Mouse (Mus musculus): ENCODE results near the gene Crybg3. TPM values are rescaled to one million over a fixed set of nuclear protein-coding genes. Genes with fewer than 3 reads are reported as not detected.
"Not testable (repeated sequence)": the region's sequence is repeated elsewhere in the genome, so short reads cannot be mapped to it uniquely, and the experiment has no call there.

Gene Crybg3
- polyA plus RNA-seq, 1 experiment: 1.0 TPM

DNA sequence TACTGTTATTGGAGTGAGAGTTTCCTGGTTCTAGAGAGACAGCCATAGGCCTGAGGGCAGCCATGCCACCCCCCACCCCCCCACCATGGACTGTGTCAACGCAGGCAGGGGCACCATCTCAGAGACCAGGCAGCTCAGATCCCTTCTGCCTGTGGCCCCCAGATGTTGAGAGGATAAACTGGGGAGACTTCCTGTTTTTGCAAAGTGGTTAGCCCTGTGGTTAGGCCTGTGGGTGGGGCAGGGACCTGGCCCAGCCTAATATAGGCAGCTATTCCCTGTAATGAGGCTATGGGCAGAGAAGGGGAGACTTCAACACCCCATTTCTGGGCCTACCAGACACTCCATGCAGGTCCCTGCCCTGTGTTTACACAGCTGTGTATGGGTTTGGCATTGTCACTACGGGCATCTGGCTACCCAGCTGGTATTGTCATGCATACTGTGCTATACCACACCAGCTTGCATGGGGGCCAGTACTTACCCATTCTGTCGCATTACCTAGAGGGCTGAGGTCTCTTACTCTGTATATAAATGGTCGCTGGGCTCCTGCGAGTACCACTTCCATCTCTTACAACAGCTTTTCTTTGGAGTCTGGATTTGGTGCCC, 141.4 kb downstream of the Crybg3 start:
- peak in 2 of 3 experiments; percentile 27 to 57 for TF ChIP-seq MYOD1 (IDR thresholded peaks at IDR 0.05; ENCODE audit: control insufficient read depth in 1 of 3, insufficient read length in 2 of 3, low read depth in 2 of 3)
- H3K79me2 ChIP-seq (ENCODE audit: control insufficient read depth, insufficient read depth); H3K4me2 ChIP-seq (ENCODE audit: low read depth); H3K27me3 ChIP-seq (ENCODE audit: control insufficient read depth, insufficient read depth, insufficient read length); H3ac ChIP-seq (ENCODE audit: control insufficient read depth, insufficient read length); H3K36me3 ChIP-seq (ENCODE audit: control insufficient read depth, insufficient read depth); H3K4me3 ChIP-seq: not testable (repeated sequence)

DNA sequence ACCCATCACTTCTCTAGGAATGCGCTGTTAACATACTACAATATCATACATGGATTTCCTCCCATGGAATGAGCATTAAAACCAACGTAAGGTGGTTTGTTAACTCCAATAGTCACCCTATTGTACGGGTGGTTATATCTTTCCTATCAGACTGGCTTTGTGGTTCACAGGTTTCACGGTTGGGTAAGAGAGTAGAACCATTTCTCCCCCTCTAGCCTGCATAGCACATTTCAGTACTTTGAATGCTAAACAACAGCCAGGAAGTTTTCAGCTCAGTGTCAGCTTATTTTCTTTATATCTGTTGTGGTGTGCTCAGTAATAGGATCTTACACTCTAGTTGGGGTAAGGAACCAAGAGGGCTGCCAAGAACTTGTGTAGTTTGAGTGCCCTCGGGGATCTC, 149.0 kb downstream of the Crybg3 start:
- Histone ChIP-seq H3ac (ENCODE audit: control insufficient read depth, insufficient read length) (no peak overlapping the region), H3K27me3 (ENCODE audit: control insufficient read depth, insufficient read depth, insufficient read length) (no peaks in the 10 kb centered on the region), H3K36me3 (ENCODE audit: control insufficient read depth, insufficient read depth) (no peaks in the 10 kb centered on the region), H3K4me2 (ENCODE audit: low read depth) (no peak overlapping the region), H3K4me3 (no peak overlapping the region), H3K79me2 (ENCODE audit: control insufficient read depth, insufficient read depth) (no peaks in the 10 kb centered on the region)
- TF ChIP-seq MYOD1 (IDR thresholded peaks at IDR 0.05; ENCODE audit: control insufficient read depth in 1 of 3, insufficient read length in 2 of 3, low read depth in 2 of 3) (no peak), TCF12 (IDR thresholded peaks at IDR 0.05; ENCODE audit: insufficient read depth, poor library complexity, severe bottlenecking) (no peak), CEBPB (IDR thresholded peaks at IDR 0.05; ENCODE audit: insufficient read depth, poor library complexity, severe bottlenecking) (no peak), SRF (IDR thresholded peaks at IDR 0.05; ENCODE audit: control insufficient read depth, insufficient read length, low read depth) (no peak), POLR2AphosphoS2 (IDR thresholded peaks at IDR 0.05; ENCODE audit: insufficient read length, low read depth) (no peak), REST (IDR thresholded peaks at IDR 0.05; ENCODE audit: insufficient read depth, insufficient read length) (no peak)

DNA sequence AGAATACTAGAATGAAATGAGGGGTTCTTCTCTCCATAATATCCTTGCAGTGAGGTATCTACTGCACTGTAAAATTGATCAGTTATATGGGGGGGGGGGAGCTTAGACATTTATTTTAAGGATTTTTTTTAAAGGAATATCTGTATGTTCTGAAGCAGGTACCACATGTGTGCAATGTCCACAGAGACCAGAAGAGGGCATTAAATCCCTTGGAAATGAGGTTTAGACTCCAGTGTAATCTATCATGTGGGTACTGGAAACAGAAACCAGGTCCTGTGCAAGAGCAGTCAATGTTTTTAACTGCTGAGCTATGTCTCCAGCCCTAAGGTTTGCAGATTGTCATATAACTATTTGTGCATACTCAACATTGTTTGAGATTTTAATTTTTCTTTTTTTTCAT, 151.7 kb downstream of the Crybg3 start:
- Histone ChIP-seq H3K79me2 (ENCODE audit: control insufficient read depth, insufficient read depth) (no peaks in the 10 kb centered on the region), H3K4me2 (ENCODE audit: low read depth) (no peak overlapping the region), H3K36me3 (ENCODE audit: control insufficient read depth, insufficient read depth) (no peaks in the 10 kb centered on the region), H3ac (ENCODE audit: control insufficient read depth, insufficient read length) (no peak overlapping the region), H3K27me3 (ENCODE audit: control insufficient read depth, insufficient read depth, insufficient read length) (no peaks in the 10 kb centered on the region), H3K4me3 (no peak overlapping the region)
- TF ChIP-seq USF1 (IDR thresholded peaks at IDR 0.05; ENCODE audit: low read depth) (no peak), MYOD1 (IDR thresholded peaks at IDR 0.05; ENCODE audit: control insufficient read depth in 1 of 3, insufficient read length in 2 of 3, low read depth in 2 of 3) (no peak)

GRCm38 (mm10) chr16:59448181-59448580, 152.6 kb downstream of the Crybg3 start:
- no peaks in the 10 kb centered on the region for H3K79me2 ChIP-seq (ENCODE audit: control insufficient read depth, insufficient read depth)
- H3K4me3 ChIP-seq: no peak overlapping the region
- TF ChIP-seq MYOD1 (IDR thresholded peaks at IDR 0.05; ENCODE audit: control insufficient read depth in 1 of 3, insufficient read length in 2 of 3, low read depth in 2 of 3) (no peak), MYOG (IDR thresholded peaks at IDR 0.05; ENCODE audit: control insufficient read depth in 1 of 3, insufficient read depth in 1 of 3, insufficient read length in 2 of 3, low read depth in 2 of 3) (no peak), E2F4 (IDR thresholded peaks at IDR 0.05; ENCODE audit: insufficient read depth) (no peak), TCF3 (IDR thresholded peaks at IDR 0.05; ENCODE audit: insufficient read length, low read depth) (no peak), USF1 (IDR thresholded peaks at IDR 0.05; ENCODE audit: low read depth) (no peak), SRF (IDR thresholded peaks at IDR 0.05; ENCODE audit: control insufficient read depth, insufficient read length, low read depth) (no peak), POLR2AphosphoS2 (IDR thresholded peaks at IDR 0.05; ENCODE audit: insufficient read length, low read depth) (no peak), TCF12 (IDR thresholded peaks at IDR 0.05; ENCODE audit: insufficient read depth, poor library complexity, severe bottlenecking) (no peak), CEBPB (IDR thresholded peaks at IDR 0.05; ENCODE audit: insufficient read depth, poor library complexity, severe bottlenecking) (no peak), REST (IDR thresholded peaks at IDR 0.05; ENCODE audit: insufficient read depth, insufficient read length) (no peak), MAX (IDR thresholded peaks at IDR 0.05; ENCODE audit: low read depth) (no peak), POLR2A (IDR thresholded peaks at IDR 0.05; ENCODE audit: insufficient read length, low read depth) (no peak)
- H3K36me3 ChIP-seq (ENCODE audit: control insufficient read depth, insufficient read depth): no peaks in the 10 kb centered on the region
- H3K4me2 ChIP-seq (ENCODE audit: low read depth): no peak overlapping the region
- H3K27me3 ChIP-seq (ENCODE audit: control insufficient read depth, insufficient read depth, insufficient read length): no peaks in the 10 kb centered on the region
- H3ac ChIP-seq (ENCODE audit: control insufficient read depth, insufficient read length): no peak overlapping the region

DNA sequence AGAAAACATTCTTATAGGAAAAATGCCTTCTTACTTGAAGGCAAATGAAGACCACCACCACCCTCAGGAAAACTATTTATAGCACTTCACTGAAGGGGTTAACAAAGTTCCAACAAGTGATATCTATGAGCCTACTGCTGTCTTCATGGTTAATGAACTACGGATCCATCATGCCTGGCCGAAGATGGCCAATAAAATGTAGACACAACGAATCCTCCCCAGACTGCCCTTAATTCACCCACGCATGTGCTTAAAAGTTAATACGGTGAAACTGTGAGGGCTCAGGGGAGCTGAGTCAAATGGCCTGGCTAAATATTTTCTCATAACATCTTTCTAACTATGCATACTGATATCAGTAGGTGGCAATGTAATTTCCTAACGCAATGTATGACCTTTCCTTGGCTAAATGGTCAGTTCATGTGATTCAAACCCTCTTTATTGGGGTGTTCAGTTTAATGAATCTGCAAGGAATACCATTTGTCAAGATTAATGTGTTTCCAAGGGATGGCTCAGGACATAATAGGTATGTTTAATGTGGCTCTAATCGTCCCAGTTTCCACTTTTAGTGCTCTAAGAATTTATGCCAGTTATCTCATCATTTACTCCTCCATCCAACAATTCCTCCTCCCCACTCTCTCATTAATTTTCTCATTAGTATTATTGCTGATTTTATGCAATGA, 155.8 kb downstream of the Crybg3 start:
- TF ChIP-seq MYOG (IDR thresholded peaks at IDR 0.05; ENCODE audit: control insufficient read depth in 1 of 3, insufficient read depth in 1 of 3, insufficient read length in 2 of 3, low read depth in 2 of 3) (no peak), MYOD1 (IDR thresholded peaks at IDR 0.05; ENCODE audit: control insufficient read depth in 1 of 3, insufficient read length in 2 of 3, low read depth in 2 of 3) (no peak), POLR2AphosphoS2 (IDR thresholded peaks at IDR 0.05; ENCODE audit: insufficient read length, low read depth) (no peak)
- H3K27me3 ChIP-seq (ENCODE audit: control insufficient read depth, insufficient read depth, insufficient read length): no peaks in the 10 kb centered on the region
- H3K36me3 ChIP-seq (ENCODE audit: control insufficient read depth, insufficient read depth): no peaks in the 10 kb centered on the region
- H3K4me3 ChIP-seq: no peak overlapping the region
- no peak overlapping the region for H3ac ChIP-seq (ENCODE audit: control insufficient read depth, insufficient read length)
- no peaks in the 10 kb centered on the region for H3K79me2 ChIP-seq (ENCODE audit: control insufficient read depth, insufficient read depth)
- no peak overlapping the region for H3K4me2 ChIP-seq (ENCODE audit: low read depth)

Other genes with a start within 250 kb of the Crybg3 start
- gene Olfr209, start 237.0 kb downstream of the Crybg3 start, polyA plus RNA-seq (2012; fragmentation: generic; extraction: Trizol): not detected
- gene Gabrr3, start 193.6 kb downstream of the Crybg3 start, polyA plus RNA-seq (2012; fragmentation: generic; extraction: Trizol): not detected
- 20.8 TPM for gene Riox2, start 129.2 kb downstream of the Crybg3 start, polyA plus RNA-seq (2012; fragmentation: generic; extraction: Trizol)
- 6.4 TPM for gene Arl6, start 38.4 kb upstream of the Crybg3 start, polyA plus RNA-seq (2012; fragmentation: generic; extraction: Trizol)